Mouse (Mus musculus) mouse trophoblast stem cell (cell line): ENCODE data around the gene Arhgef16.

Source experiments
- in situ Hi-C, 2 experiments: fragments of 300-500 bp; cut with MseI, MboI; formaldehyde crosslinking; loops; 2 replicates in 1 of 2; 3 replicates in 1 of 2; pipeline ENCODE4 v1.15.1; 2025

Gene Arhgef16

GRCm38 (mm10) chr4:154293735-154294201, 7.7 kb downstream of the Arhgef16 start:
- in situ Hi-C loops: no loop called here

- in situ Hi-C loops: no loop called here
Observed at GRCm38 (mm10) chr4:154283671-154284070, 17.8 kb downstream of the Arhgef16 start.

- in situ Hi-C loops: loop anchor here (10.0 kb wide), 1 partner anchor 115 kb away; the partner anchor contains the start of gene Tprgl (in 2 of the 2)
Observed at GRCm38 (mm10) chr4:154279481-154279880, 22.0 kb downstream of the Arhgef16 start.

- in situ Hi-C loops: loop anchor here (10.0 kb wide), 1 partner anchor 108 kb away; the partner anchor contains the start of gene Tprgl (in 2 of the 2)
Observed at GRCm38 (mm10) chr4:154273000-154273399, 28.5 kb downstream of the Arhgef16 start.

- in situ Hi-C loops: no loop called here
Observed at GRCm38 (mm10) chr4:154269520-154269919, 32.0 kb downstream of the Arhgef16 start.

- in situ Hi-C loops: no loop called here
Observed at GRCm38 (mm10) chr4:154267511-154267910, 34.0 kb downstream of the Arhgef16 start.

- in situ Hi-C loops: no loop called here
Observed at GRCm38 (mm10) chr4:154262071-154262470, 39.4 kb downstream of the Arhgef16 start.

- in situ Hi-C loops: no loop called here
Observed at GRCm38 (mm10) chr4:154260755-154261154, 40.7 kb downstream of the Arhgef16 start.

GRCm38 (mm10) chr4:154252537-154253255, 48.8 kb downstream of the Arhgef16 start:
- in situ Hi-C loops: no loop called here

GRCm38 (mm10) chr4:154249316-154249715, 52.2 kb downstream of the Arhgef16 start:
- in situ Hi-C loops: no loop called here

- in situ Hi-C loops: no loop called here
Observed at GRCm38 (mm10) chr4:154248092-154248805, 53.2 kb downstream of the Arhgef16 start.

- in situ Hi-C loops: no loop called here
Observed at GRCm38 (mm10) chr4:154247207-154248091, 54.0 kb downstream of the Arhgef16 start.

GRCm38 (mm10) chr4:154246115-154247040, 55.1 kb downstream of the Arhgef16 start:
- in situ Hi-C loops: no loop called here

GRCm38 (mm10) chr4:154245342-154245741, 56.1 kb downstream of the Arhgef16 start:
- in situ Hi-C loops: no loop called here

- in situ Hi-C loops: no loop called here
Observed at GRCm38 (mm10) chr4:154240608-154241007, 60.9 kb downstream of the Arhgef16 start.

GRCm38 (mm10) chr4:154239199-154239598, 62.3 kb downstream of the Arhgef16 start:
- in situ Hi-C loops: no loop called here

- in situ Hi-C loops: no loop called here
Observed at GRCm38 (mm10) chr4:154237306-154237705, 64.2 kb downstream of the Arhgef16 start.

- in situ Hi-C loops: no loop called here
Observed at GRCm38 (mm10) chr4:154236893-154237292, 64.6 kb downstream of the Arhgef16 start.

- in situ Hi-C loops: no loop called here
Observed at GRCm38 (mm10) chr4:154236001-154236400, 65.5 kb downstream of the Arhgef16 start.

GRCm38 (mm10) chr4:154232295-154232694, 69.2 kb downstream of the Arhgef16 start:
- in situ Hi-C loops: no loop called here

GRCm38 (mm10) chr4:154231380-154231779, 70.1 kb downstream of the Arhgef16 start:
- in situ Hi-C loops: no loop called here
